Mouse (Mus musculus) MEL (cell line): Measurements from ENCODE around the gene Ifitm10.
"Not testable (repeated sequence)": the region's sequence is repeated elsewhere in the genome, so short reads cannot be mapped to it uniquely, and the experiment has no call there.

Experiments
- BHLHE40 ChIP-seq: IDR thresholded peaks from 2 replicates; pipeline ENCODE4 v1.6.1; 2012; ENCODE audit warnings: low read depth, mild to moderate bottlenecking, inconsistent platforms, low read length, improper control_type of control experiment, borderline replicate concordance
- CTCF ChIP-seq, 3 experiments: IDR thresholded peaks in 2 of 3; conservative IDR thresholded peaks in 1 of 3; 2 replicates each; pipeline ENCODE4 v1.5.1; 2011 to 2012; ENCODE audit warnings: low read length in 3 of 3, low read depth in 2 of 3, mild to moderate bottlenecking in 2 of 3, improper control_type of control experiment in 1 of 3, inconsistent platforms in 1 of 3, mixed read lengths in 1 of 3, moderate library complexity in 1 of 3; ENCODE audit not compliant: control insufficient read depth in 1 of 3, insufficient read depth in 1 of 3, poor library complexity in 1 of 3, severe bottlenecking in 1 of 3
- ELF1 ChIP-seq: IDR thresholded peaks from 2 replicates; pipeline ENCODE4 v1.6.1; 2014; ENCODE audit warnings: low read depth, mild to moderate bottlenecking, inconsistent platforms, low read length, improper control_type of control experiment, moderate library complexity
- GABPA ChIP-seq: IDR thresholded peaks from 2 replicates; pipeline ENCODE4 v1.6.1; 2012; ENCODE audit warnings: low read depth, mild to moderate bottlenecking, inconsistent platforms, low read length, improper control_type of control experiment, moderate library complexity
- GATA1 ChIP-seq: IDR thresholded peaks from 2 replicates; pipeline ENCODE4 v1.6.1; 2011; ENCODE audit warnings: low read depth, low read length, improper control_type of control experiment
- HCFC1 ChIP-seq: IDR thresholded peaks from 2 replicates; pipeline ENCODE4 v1.6.1; 2012; ENCODE audit warnings: low read depth, mild to moderate bottlenecking, inconsistent platforms, low read length, improper control_type of control experiment, moderate library complexity
- NELFE ChIP-seq: IDR thresholded peaks from 2 replicates; pipeline ENCODE4 v1.6.1; 2011; ENCODE audit warnings: low read depth, low read length, improper control_type of control experiment
- NRF1 ChIP-seq: IDR thresholded peaks from 2 replicates; pipeline ENCODE4 v1.6.1; 2014; ENCODE audit warnings: low read depth, mild to moderate bottlenecking, inconsistent platforms, low read length, improper control_type of control experiment, moderate library complexity; ENCODE audit not compliant: poor library complexity, insufficient read depth, severe bottlenecking
- POLR2A ChIP-seq, 2 experiments: IDR thresholded peaks; 2 replicates each; pipeline ENCODE4 v1.6.1; 2011 to 2012; ENCODE audit warnings: low read length in 2 of 2, mild to moderate bottlenecking in 2 of 2, control low read depth in 1 of 2, improper control_type of control experiment in 1 of 2, low read depth in 1 of 2, moderate library complexity in 1 of 2; ENCODE audit not compliant: control insufficient read depth in 1 of 2, insufficient read depth in 1 of 2, poor library complexity in 1 of 2
- POLR2AphosphoS5 ChIP-seq: IDR thresholded peaks from 2 replicates; pipeline ENCODE4 v1.6.1; 2012; ENCODE audit warnings: low read depth, borderline replicate concordance, mild to moderate bottlenecking, inconsistent platforms, low read length, moderate library complexity, mixed read lengths
- SIN3A ChIP-seq: IDR thresholded peaks from 2 replicates; pipeline ENCODE4 v1.6.1; 2012; ENCODE audit warnings: low read length, improper control_type of control experiment, inconsistent platforms
- TBP ChIP-seq: IDR thresholded peaks from 2 replicates; pipeline ENCODE4 v1.8.0; 2011; ENCODE audit warnings: low read depth, low read length, improper control_type of control experiment
- TCF12 ChIP-seq: IDR thresholded peaks from 2 replicates; pipeline ENCODE4 v1.6.1; 2014; ENCODE audit warnings: low read depth, mild to moderate bottlenecking, inconsistent platforms, low read length, improper control_type of control experiment, moderate library complexity
- ZC3H11A ChIP-seq: IDR thresholded peaks from 2 replicates; pipeline ENCODE4 v1.6.1; 2012; ENCODE audit warnings: low read depth, mild to moderate bottlenecking, inconsistent platforms, low read length, improper control_type of control experiment

GRCm38 (mm10) chr7:142282847-142283246 lies 90.7 kb downstream of the Ifitm10 start:
- TF ChIP-seq ZC3H11A; HCFC1; ELF1; POLR2A (IDR thresholded peaks at IDR 0.05; ENCODE audit: control insufficient read depth in 1 of 2, insufficient read depth in 1 of 2, low read depth in 1 of 2, low read length in 2 of 2, poor library complexity in 1 of 2); NELFE; CTCF (IDR thresholded peaks at IDR 0.05 in 2 of 3, conservative IDR thresholded peaks at IDR 0.05 in 1 of 3; ENCODE audit: control insufficient read depth in 1 of 3, insufficient read depth in 1 of 3, low read depth in 2 of 3, low read length in 3 of 3, poor library complexity in 1 of 3, severe bottlenecking in 1 of 3); POLR2AphosphoS5; SIN3A; GABPA; TCF12; BHLHE40; GATA1; NRF1; TBP: not testable (repeated sequence)
